Mouse (Mus musculus) neural tube, embryonic 14.5 days (tissue): ENCODE results near the gene Stk24. TPM values are rescaled to one million over a fixed set of nuclear protein-coding genes. Genes with fewer than 3 reads are reported as not detected.

Experiments used
- ATAC-seq: fragments of 200-750 bp; cut with Nextera tagmentation; 2 replicates; pipeline ENCODE4 v1.8.0; 2017; ENCODE audit warnings: low read depth, mild to moderate bottlenecking, moderate TSS enrichment, moderate library complexity
- H3K27ac ChIP-seq: fragments of 300-500 bp; sonication (generic); 2 replicates; pipeline ENCODE4 v1.5.1; 2014; ENCODE audit warnings: low read depth, mild to moderate bottlenecking, control low read depth, low read length, moderate library complexity, mixed read lengths
- H3K27me3 ChIP-seq: fragments of 300-500 bp; sonication (generic); 2 replicates; pipeline ENCODE4 v1.6.1; 2014; ENCODE audit warnings: low read length; ENCODE audit not compliant: control insufficient read depth, insufficient read depth
- H3K36me3 ChIP-seq: fragments of 300-500 bp; sonication (generic); 2 replicates; pipeline ENCODE4 v1.6.1; 2014; ENCODE audit warnings: low read length, mixed read lengths; ENCODE audit not compliant: control insufficient read depth, insufficient read depth
- H3K4me1 ChIP-seq: fragments of 300-500 bp; sonication (generic); 2 replicates; pipeline ENCODE4 v1.6.1; 2014; ENCODE audit warnings: low read length; ENCODE audit not compliant: control insufficient read depth, insufficient read depth
- H3K4me2 ChIP-seq: fragments of 300-500 bp; sonication (generic); 2 replicates; pipeline ENCODE4 v1.6.1; 2014; ENCODE audit warnings: mild to moderate bottlenecking, low read depth, low read length, control low read depth
- H3K4me3 ChIP-seq: fragments of 300-500 bp; sonication (generic); 2 replicates; pipeline ENCODE4 v1.5.1; 2014; ENCODE audit warnings: low read depth, low read length, control low read depth, mixed read lengths
- H3K9ac ChIP-seq: fragments of 300-500 bp; sonication (generic); replicated peaks from 2 replicates; pipeline ENCODE4 v1.6.1; 2014; ENCODE audit warnings: low read depth, mild to moderate bottlenecking, control low read depth, low read length, mixed read lengths
- H3K9me3 ChIP-seq: fragments of 300-500 bp; sonication (generic); 2 replicates; pipeline ENCODE4 v1.6.1; 2016; ENCODE audit warnings: low read length; ENCODE audit not compliant: control insufficient read depth
- WGBS: fragments of 180-500 bp; shearing (Covaris S2); extraction: QIAGEN DNeasy Blood & Tissue Kit; methylation state at CpG from one replicate; pipeline ENCODE4 v1.1.7; 2014; 5-methylcytosine and 5-hydroxymethylcytosine counted together
- polyA plus RNA-seq: library from polyadenylated mRNA; unstranded; fragments of >200 nt; fragmentation: Nextera tagmentation; extraction: Ambion mirVana; gene quantifications from 2 replicates; pipeline ENCODE4 v1.2.1, GENCODE M21; 2014

Stk24 gene
- polyA plus RNA-seq, 1 experiment from 2014 or later: 19.9 TPM

DNA sequence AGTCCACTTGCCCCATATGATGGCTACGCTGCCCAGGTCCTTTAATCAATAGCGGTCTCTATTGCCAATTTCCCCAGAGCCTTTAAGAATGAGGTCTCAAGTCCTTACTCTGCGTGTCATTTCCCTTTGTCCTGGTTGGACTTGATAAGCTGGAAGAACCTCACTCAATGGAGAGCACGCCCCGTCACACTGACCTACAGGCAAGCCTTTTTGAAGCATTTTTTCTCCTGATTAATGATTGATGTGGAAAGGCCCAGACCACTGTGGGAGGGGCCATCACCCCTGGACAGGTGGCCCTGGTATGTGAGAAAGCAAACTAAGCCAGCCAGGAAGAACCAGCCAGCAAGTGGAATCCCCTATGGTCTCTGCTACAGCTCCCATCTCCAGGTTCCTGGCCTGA lies 81.3 kb downstream of the Stk24 start:
- Histone ChIP-seq H3K4me1 (no peaks in the 10 kb centered on the region), H3K9me3 (no peaks in the 10 kb centered on the region), H3K27me3 (no peaks in the 10 kb centered on the region), H3K4me3 (no peak overlapping the region), H3K4me2 (no peak overlapping the region), H3K27ac (no peak overlapping the region), H3K9ac (no peak overlapping the region), H3K36me3 (peaks cover 7% of the 10 kb centered on the region; the same call in 1 of the 2 replicates)
- ATAC-seq: no peak
- WGBS: 94% methylated on average over 5 of the region's 5 CpGs

DNA sequence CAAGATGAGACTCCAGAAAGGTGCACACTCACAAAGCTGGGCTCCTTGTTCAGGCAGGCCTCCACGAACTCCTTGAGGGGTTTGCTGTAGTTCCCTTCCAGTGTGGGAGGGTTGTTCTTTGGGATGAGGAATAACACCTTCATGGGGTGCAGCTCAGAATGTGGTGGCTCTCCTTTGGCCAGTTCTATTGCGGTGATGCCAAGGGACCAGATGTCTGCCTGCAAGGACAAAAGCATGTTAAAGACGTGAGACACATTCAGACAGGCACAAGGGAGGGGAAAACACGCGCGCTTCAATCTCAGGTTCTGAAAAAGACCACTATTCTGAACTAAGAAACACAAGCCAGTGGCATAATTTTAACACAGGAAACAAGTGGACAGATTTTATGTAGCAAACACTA lies 82.7 kb downstream of the Stk24 start:
- H3K36me3 ChIP-seq: peaks cover 20% of the 10 kb centered on the region
- H3K4me3 ChIP-seq: no peak overlapping the region
- no peak overlapping the region for H3K9ac ChIP-seq
- ATAC-seq: no peak
- 90% methylated on average over 6 of the region's 6 CpGs for WGBS
- no peak overlapping the region for H3K4me2 ChIP-seq
- no peaks in the 10 kb centered on the region for H3K9me3 ChIP-seq
- no peaks in the 10 kb centered on the region for H3K27me3 ChIP-seq
- no peak overlapping the region for H3K27ac ChIP-seq
- H3K4me1 ChIP-seq: no peaks in the 10 kb centered on the region

- H3K4me3 ChIP-seq: no peak overlapping the region
- 92% methylated on average over 12 of the region's 12 CpGs for WGBS
- H3K27ac ChIP-seq: no peak overlapping the region
- no peak for ATAC-seq
- H3K9me3 ChIP-seq: no peaks in the 10 kb centered on the region
- peaks cover 24% of the 10 kb centered on the region for H3K36me3 ChIP-seq
- no peak overlapping the region for H3K9ac ChIP-seq
- H3K4me2 ChIP-seq: no peak overlapping the region
- no peaks in the 10 kb centered on the region for H3K27me3 ChIP-seq
- H3K4me1 ChIP-seq: no peaks in the 10 kb centered on the region
Observed at GRCm38 (mm10) chr14:121294484-121294883, 85.3 kb downstream of the Stk24 start.

GRCm38 (mm10) chr14:121292391-121292790 lies 87.4 kb downstream of the Stk24 start:
- no peak overlapping the region for H3K4me3 ChIP-seq
- no peak for ATAC-seq
- no peak overlapping the region for H3K4me2 ChIP-seq
- no peaks in the 10 kb centered on the region for H3K27me3 ChIP-seq
- no peaks in the 10 kb centered on the region for H3K9me3 ChIP-seq
- no peak overlapping the region for H3K27ac ChIP-seq
- H3K36me3 ChIP-seq: peaks cover 24% of the 10 kb centered on the region
- no peak overlapping the region for H3K9ac ChIP-seq
- 89% methylated on average over 3 of the region's 3 CpGs for WGBS
- no peaks in the 10 kb centered on the region for H3K4me1 ChIP-seq

DNA sequence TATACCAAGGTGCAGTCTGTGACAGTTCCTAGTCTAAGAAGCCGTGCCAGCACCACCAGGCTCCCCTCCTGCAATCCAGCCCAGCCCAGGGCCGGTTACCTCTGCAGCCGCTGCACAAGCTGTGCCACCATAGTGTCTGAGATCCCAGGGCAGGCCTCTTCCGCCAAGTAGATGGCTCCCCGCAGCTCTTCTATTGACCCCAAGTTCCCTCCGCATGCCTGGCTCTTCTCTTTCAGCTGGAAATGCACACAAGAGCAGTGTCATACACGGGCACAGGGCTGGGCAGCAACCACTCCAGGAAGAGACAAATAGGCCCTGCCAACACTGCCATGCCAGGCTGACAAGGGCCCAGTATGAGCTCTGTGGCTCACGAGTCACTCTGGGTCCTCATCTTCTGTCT lies 87.9 kb downstream of the Stk24 start:
- no peaks in the 10 kb centered on the region for H3K9me3 ChIP-seq
- H3K27me3 ChIP-seq: no peaks in the 10 kb centered on the region
- H3K9ac ChIP-seq: no peak overlapping the region
- no peak overlapping the region for H3K4me3 ChIP-seq
- no peaks in the 10 kb centered on the region for H3K4me1 ChIP-seq
- no peak overlapping the region for H3K27ac ChIP-seq
- H3K36me3 ChIP-seq: peaks cover 24% of the 10 kb centered on the region
- no peak for ATAC-seq
- 88% methylated on average over 8 of the region's 8 CpGs for WGBS
- H3K4me2 ChIP-seq: no peak overlapping the region

DNA sequence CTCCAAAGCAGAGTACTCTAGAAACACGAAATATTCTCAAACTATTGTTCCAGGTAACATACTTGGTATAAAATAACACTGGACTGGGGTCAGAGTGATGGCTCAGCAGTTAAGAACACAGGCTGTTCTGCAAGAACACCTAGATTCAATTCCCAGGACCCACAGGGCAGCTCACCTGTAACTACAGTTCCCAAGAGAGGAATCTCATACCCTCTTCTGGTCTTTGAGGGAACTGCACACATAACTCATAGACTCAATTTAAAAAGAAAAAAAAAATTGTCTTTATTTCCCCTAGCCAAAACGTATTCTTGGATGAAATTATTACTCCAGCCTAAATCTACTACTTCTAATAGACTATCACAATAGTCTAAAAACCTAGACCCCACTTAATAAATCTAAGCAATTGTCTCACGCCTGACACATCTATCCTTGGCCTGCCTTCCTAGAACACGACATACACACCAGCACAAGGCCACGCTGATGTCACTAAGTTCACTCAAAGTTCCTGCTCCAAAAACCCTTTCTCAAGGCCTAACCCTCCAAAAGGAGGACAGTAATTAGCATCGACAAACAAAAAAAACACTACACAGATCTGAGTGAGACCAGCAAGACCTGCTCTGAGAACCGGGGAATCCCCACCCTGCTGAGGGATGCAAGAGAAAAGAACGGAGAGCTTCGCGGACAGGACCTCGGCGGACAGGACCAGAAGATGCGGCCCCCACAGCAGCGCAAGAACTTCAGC lies 94.3 kb downstream of the Stk24 start:
- Histone ChIP-seq H3K36me3 (peaks cover 30% of the 10 kb centered on the region), H3K4me3 (no peak overlapping the region), H3K27ac (no peak overlapping the region), H3K9me3 (no peaks in the 10 kb centered on the region), H3K4me1 (no peaks in the 10 kb centered on the region), H3K9ac (no peak overlapping the region), H3K27me3 (no peaks in the 10 kb centered on the region), H3K4me2 (no peak overlapping the region)
- 94% methylated on average over 14 of the region's 14 CpGs for WGBS
- no peak for ATAC-seq

DNA sequence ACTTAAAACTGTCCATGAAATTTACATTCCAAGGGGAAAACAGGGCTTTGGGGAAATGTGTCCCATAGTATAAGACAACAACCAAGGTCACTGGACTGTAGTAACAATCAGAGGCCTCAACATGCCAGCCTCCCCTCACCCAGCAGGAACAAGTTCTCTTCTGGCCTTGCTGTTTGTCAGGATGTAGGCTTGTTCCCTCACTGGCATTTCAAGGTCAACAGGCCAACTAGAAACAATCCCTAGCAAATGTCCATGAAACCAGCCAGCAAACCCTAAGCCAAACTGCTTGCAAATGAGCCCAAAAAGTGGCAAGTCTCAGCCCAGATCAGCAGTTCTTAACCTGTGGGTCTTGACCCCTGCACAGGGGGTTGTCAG lies 98.5 kb downstream of the Stk24 start:
- no peak overlapping the region for H3K27ac ChIP-seq
- H3K4me3 ChIP-seq: no peak overlapping the region
- no peaks in the 10 kb centered on the region for H3K9me3 ChIP-seq
- no peaks in the 10 kb centered on the region for H3K4me1 ChIP-seq
- H3K36me3 ChIP-seq: peaks cover 32% of the 10 kb centered on the region
- H3K27me3 ChIP-seq: no peaks in the 10 kb centered on the region
- no peak for ATAC-seq
- H3K4me2 ChIP-seq: no peak overlapping the region
- H3K9ac ChIP-seq: no peak overlapping the region

DNA sequence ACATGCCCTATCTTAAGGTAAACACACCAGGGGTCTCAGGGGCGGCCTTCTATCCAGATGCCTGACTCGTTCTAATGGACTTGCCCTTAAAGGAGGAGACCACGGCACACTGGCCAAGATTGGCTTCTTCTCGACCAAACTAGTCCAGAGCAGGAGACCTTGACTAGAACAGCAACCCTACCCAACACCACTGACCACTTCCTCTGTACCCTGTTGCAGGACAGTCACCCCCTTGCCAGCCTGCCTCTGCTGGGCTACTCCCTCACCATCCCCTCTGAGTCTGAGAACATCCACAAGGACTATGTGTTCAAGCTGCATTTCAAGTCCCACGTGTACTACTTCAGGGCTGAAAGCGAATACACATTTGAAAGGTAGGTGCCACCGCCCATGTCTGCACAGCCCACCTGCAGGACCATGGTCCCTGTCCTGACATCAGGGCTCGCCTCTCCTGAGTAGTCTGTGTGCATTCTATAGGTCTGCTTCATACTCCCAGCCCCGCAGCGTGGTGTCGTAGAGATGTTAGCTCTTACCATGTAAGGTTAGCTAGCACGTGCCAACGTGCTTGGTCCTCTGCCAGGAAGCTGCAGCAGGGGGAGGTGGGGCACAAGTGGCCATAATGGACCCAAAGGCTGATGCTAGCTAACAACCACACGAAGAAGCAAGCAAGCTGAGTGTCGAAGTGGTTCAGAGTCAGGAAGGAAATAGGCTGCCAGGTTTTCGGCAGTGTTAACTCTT lies 99.0 kb downstream of the Stk24 start:
- WGBS: 83% methylated on average over 16 of the region's 16 CpGs
- Histone ChIP-seq H3K27me3 (no peaks in the 10 kb centered on the region), H3K9me3 (no peaks in the 10 kb centered on the region), H3K4me3 (no peak overlapping the region), H3K27ac (no peak overlapping the region), H3K9ac (no peak overlapping the region), H3K4me1 (no peaks in the 10 kb centered on the region), H3K36me3 (peaks cover 30% of the 10 kb centered on the region), H3K4me2 (no peak overlapping the region)
- no peak for ATAC-seq

GRCm38 (mm10) chr14:121279106-121279505 lies 100.7 kb downstream of the Stk24 start:
- ATAC-seq: peak; percentile 85
- Histone ChIP-seq H3K4me1 (no peaks in the 10 kb centered on the region), H3K27me3 (no peaks in the 10 kb centered on the region), H3K27ac (no peak overlapping the region), H3K9ac (no peak overlapping the region), H3K36me3 (peaks cover 30% of the 10 kb centered on the region), H3K9me3 (no peaks in the 10 kb centered on the region), H3K4me2 (no peak overlapping the region), H3K4me3 (no peak overlapping the region)
- WGBS: 38% methylated on average over 6 of the region's 6 CpGs
